Mouse (Mus musculus) CH12.LX (cell line): ENCODE results near the gene Prss30. TPM values are rescaled to one million over a fixed set of nuclear protein-coding genes. Genes with fewer than 3 reads are reported as not detected.
A peak's percentile ranks its signal among the peaks of the same experiment; 100 is the strongest.
"Not testable (repeated sequence)": the region's sequence is repeated elsewhere in the genome, so short reads cannot be mapped to it uniquely, and the experiment has no call there.

Experiments used
- DNase-seq: peaks from one replicate; pipeline ENCODE4 v3.0.0-alpha.2; 2013; ENCODE audit errors: extremely low read depth
- H3K27ac ChIP-seq: 2 replicates; pipeline ENCODE4 v1.5.1; 2012; ENCODE audit warnings: low read depth, mild to moderate bottlenecking, control low read depth, moderate library complexity; ENCODE audit not compliant: insufficient read depth
- H3K27me3 ChIP-seq: replicated peaks from 2 replicates; pipeline ENCODE3; 2012; ENCODE audit warnings: inconsistent platforms
- H3K36me3 ChIP-seq, 2 experiments: replicated peaks in 1 of 2; 2 replicates each; pipeline versions ENCODE3 to v1.6.1; 2012; ENCODE audit warnings: inconsistent platforms in 1 of 2, low read length in 1 of 2, mild to moderate bottlenecking in 1 of 2, mixed read lengths in 1 of 2, moderate library complexity in 1 of 2; ENCODE audit not compliant: control insufficient read depth in 1 of 2, insufficient read depth in 1 of 2
- H3K4me1 ChIP-seq, 2 experiments: 2 replicates each; pipeline ENCODE4 v1.6.1; 2012; ENCODE audit warnings: inconsistent platforms in 1 of 2, moderate library complexity in 1 of 2; ENCODE audit not compliant: insufficient read depth in 2 of 2, control insufficient read depth in 1 of 2
- H3K4me2 ChIP-seq: 2 replicates; pipeline ENCODE4 v1.6.1; 2012; ENCODE audit warnings: low read depth, mild to moderate bottlenecking, control low read depth; ENCODE audit not compliant: poor library complexity, insufficient read depth, severe bottlenecking
- H3K4me3 ChIP-seq, 3 experiments: fragments of 150-350 bp in 1 of 3; sonication (generic) in 1 of 3; replicated peaks in 1 of 3; 2 replicates each; pipeline versions ENCODE3 to v1.5.1; 2011 to 2012; ENCODE audit warnings: low read depth in 2 of 3, low read length in 2 of 3, mild to moderate bottlenecking in 2 of 3, moderate library complexity in 2 of 3, control low read depth in 1 of 3, improper control_type of control experiment in 1 of 3, inconsistent platforms in 1 of 3, mixed read lengths in 1 of 3; ENCODE audit not compliant: poor library complexity in 1 of 3
- H3K79me2 ChIP-seq: replicated peaks from 2 replicates; pipeline ENCODE4 v1.6.1; 2012; ENCODE audit warnings: mild to moderate bottlenecking, moderate library complexity; ENCODE audit not compliant: control insufficient read depth, poor library complexity, insufficient read depth, severe bottlenecking; ENCODE audit errors: extremely low read depth
- H3K9ac ChIP-seq: 2 replicates; pipeline ENCODE4 v1.6.1; 2012; ENCODE audit warnings: low read depth, mild to moderate bottlenecking, control low read depth, moderate library complexity; ENCODE audit not compliant: insufficient read depth
- H3K9me3 ChIP-seq: replicated peaks from 2 replicates; pipeline ENCODE3; 2012; ENCODE audit warnings: low read length, inconsistent platforms, mixed read lengths
- CHD1 ChIP-seq: IDR thresholded peaks from 2 replicates; pipeline ENCODE4 v1.6.1; 2012; ENCODE audit warnings: low read depth, low read length, improper control_type of control experiment, inconsistent platforms
- CTCF ChIP-seq, 2 experiments: IDR thresholded peaks in 1 of 2; conservative IDR thresholded peaks in 1 of 2; 2 replicates each; pipeline ENCODE4 v1.5.1; 2011 to 2012; ENCODE audit warnings: low read depth in 2 of 2, low read length in 2 of 2, improper control_type of control experiment in 1 of 2, inconsistent platforms in 1 of 2, mild to moderate bottlenecking in 1 of 2, moderate library complexity in 1 of 2
- E2F4 ChIP-seq: IDR thresholded peaks from 2 replicates; pipeline ENCODE4 v1.6.1; 2011; ENCODE audit warnings: low read depth, low read length, improper control_type of control experiment; ENCODE audit not compliant: insufficient replicate concordance
- ELF1 ChIP-seq: IDR thresholded peaks from 2 replicates; pipeline ENCODE4 v1.6.1; 2014; ENCODE audit warnings: low read depth, mild to moderate bottlenecking, inconsistent platforms, low read length, improper control_type of control experiment
- EP300 ChIP-seq: IDR thresholded peaks from 2 replicates; pipeline ENCODE4 v1.6.1; 2011; ENCODE audit warnings: low read length, improper control_type of control experiment
- GABPA ChIP-seq: IDR thresholded peaks from 2 replicates; pipeline ENCODE4 v1.6.1; 2012; ENCODE audit warnings: low read depth, low read length, improper control_type of control experiment, inconsistent platforms; ENCODE audit not compliant: insufficient replicate concordance
- HCFC1 ChIP-seq: IDR thresholded peaks from 2 replicates; pipeline ENCODE4 v1.6.1; 2012; ENCODE audit warnings: low read depth, mild to moderate bottlenecking, inconsistent platforms, low read length, improper control_type of control experiment
- IRF4 ChIP-seq: IDR thresholded peaks from 2 replicates; pipeline ENCODE4 v1.6.1; 2014; ENCODE audit warnings: low read depth, mild to moderate bottlenecking, inconsistent platforms, low read length, improper control_type of control experiment
- JUND ChIP-seq: conservative IDR thresholded peaks from 2 replicates; pipeline ENCODE4 v1.6.1; 2011; ENCODE audit warnings: low read depth, low read length, improper control_type of control experiment
- KAT2A ChIP-seq: IDR thresholded peaks from 2 replicates; pipeline ENCODE4 v1.6.1; 2012; ENCODE audit warnings: low read length, improper control_type of control experiment, inconsistent platforms; ENCODE audit not compliant: insufficient replicate concordance
- MAZ ChIP-seq: IDR thresholded peaks from 2 replicates; pipeline ENCODE4 v1.6.1; 2012; ENCODE audit warnings: low read depth, mild to moderate bottlenecking, inconsistent platforms, low read length, improper control_type of control experiment, moderate library complexity
- NELFE ChIP-seq: IDR thresholded peaks from 2 replicates; pipeline ENCODE4 v1.6.1; 2011; ENCODE audit warnings: low read depth, low read length, improper control_type of control experiment
- RAD21 ChIP-seq: IDR thresholded peaks from 2 replicates; pipeline ENCODE4 v1.6.1; 2011; ENCODE audit warnings: low read depth, mild to moderate bottlenecking, low read length, improper control_type of control experiment, moderate library complexity
- RCOR1 ChIP-seq: conservative IDR thresholded peaks from 2 replicates; pipeline ENCODE4 v1.6.1; 2012; ENCODE audit warnings: low read depth, mild to moderate bottlenecking, inconsistent platforms, low read length, improper control_type of control experiment
- SIN3A ChIP-seq: IDR thresholded peaks from 2 replicates; pipeline ENCODE4 v1.6.1; 2012; ENCODE audit warnings: low read length, improper control_type of control experiment, inconsistent platforms
- SMC3 ChIP-seq: IDR thresholded peaks from 2 replicates; pipeline ENCODE4 v1.6.1; 2011; ENCODE audit warnings: low read depth, low read length, improper control_type of control experiment
- TBP ChIP-seq: conservative IDR thresholded peaks from 2 replicates; pipeline ENCODE4 v1.6.1; 2011; ENCODE audit warnings: low read depth, low read length, improper control_type of control experiment
- UBTF ChIP-seq: IDR thresholded peaks from 2 replicates; pipeline ENCODE4 v1.6.1; 2012; ENCODE audit warnings: low read depth, mild to moderate bottlenecking, inconsistent platforms, low read length, improper control_type of control experiment, moderate library complexity
- USF1 ChIP-seq: IDR thresholded peaks from 2 replicates; pipeline ENCODE4 v1.6.1; 2014; ENCODE audit warnings: low read depth, mild to moderate bottlenecking, inconsistent platforms, low read length, improper control_type of control experiment
- USF2 ChIP-seq: conservative IDR thresholded peaks from 2 replicates; pipeline ENCODE4 v1.6.1; 2011; ENCODE audit warnings: low read depth, low read length, improper control_type of control experiment
- ZC3H11A ChIP-seq: IDR thresholded peaks from 2 replicates; pipeline ENCODE4 v1.6.1; 2012; ENCODE audit warnings: low read depth, mild to moderate bottlenecking, inconsistent platforms, low read length, improper control_type of control experiment
- ZMIZ1 ChIP-seq: IDR thresholded peaks from 2 replicates; pipeline ENCODE4 v1.6.1; 2012; ENCODE audit warnings: low read depth, mild to moderate bottlenecking, inconsistent platforms, low read length, improper control_type of control experiment
- ZNF384 ChIP-seq: IDR thresholded peaks from 2 replicates; pipeline ENCODE4 v1.6.1; 2012; ENCODE audit warnings: low read depth, low read length, improper control_type of control experiment, inconsistent platforms
- dilution Hi-C: fragments of 300-500 bp; cut with MboI; formaldehyde crosslinking; loops from 2 replicates; pipeline ENCODE4 v1.14.3; 2020; ENCODE audit warnings: low sequenced_read_pairs; ENCODE audit not compliant: extremely low pct_unique_long_range_greater_than_20kb, extremely low pct_ligation_motif_present
- in situ Hi-C: fragments of 300-500 bp; cut with MboI; formaldehyde crosslinking; loops from 3 replicates; pipeline ENCODE4 v1.14.3; 2019; ENCODE audit warnings: low sequenced_read_pairs, low pct_ligation_motif_present, low pct_unique_long_range_greater_than_20kb, mixed read lengths
- polyA plus RNA-seq: library from polyadenylated mRNA; unstranded; fragments of >175 nt; gene quantifications from 2 replicates; pipeline ENCODE4 v1.2.1, GENCODE M21; 2012; ENCODE audit warnings: low read depth; ENCODE audit not compliant: insufficient read length
- total RNA-seq, 2 experiments: library from RNA; depleted of rRNA; stranded (reverse); fragments of 300-350 nt in 1 of 2; fragments of >200 nt in 1 of 2; gene quantifications; 2 replicates each; pipeline ENCODE4 v1.2.3; 2012 to 2014

Gene Prss30
- total and polyA plus RNA-seq, 3 experiments = 0.30 to 0.69 TPM; not detected in 1

GRCm38 (mm10) chr17:23960084-23960738 is 20.2 kb downstream of the Prss30 start:
- in situ Hi-C loops = loop anchor here (10.0 kb wide), 3 partner anchors 95 to 295 kb away; partner anchors contain the start of genes Bicdl2, Flywch1 and Prss21
- Histone ChIP-seq H3K4me1 (peaks cover 0 to 5% of the 10 kb centered on the region in 2 experiments; a peak in 1 of 4 replicates), H3K4me3 (no peak overlapping the region), H3K4me2 (no peak overlapping the region), H3K27me3 (peaks cover 7% of the 10 kb centered on the region), H3K9me3 (no peaks in the 10 kb centered on the region), H3K36me3 (no peaks in the 10 kb centered on the region), H3K9ac (no peak overlapping the region), H3K27ac (no peak overlapping the region), H3K79me2 (no peaks in the 10 kb centered on the region)
- peak; percentile 83 for DNase-seq
- TF ChIP-seq EP300 (no peak), IRF4 (no peak; the same call in 1 of the 2 replicates), ZNF384 (no peak), GABPA (no peak), USF1 (no peak), ELF1 (peak; percentile 52), E2F4 (no peak), CTCF (conservative IDR thresholded peaks at IDR 0.05 in 1 of 2, IDR thresholded peaks at IDR 0.05 in 1 of 2; ENCODE audit: low read depth in 2 of 2, low read length in 2 of 2) (peak; percentile 97), UBTF (no peak), ZC3H11A (peak; percentile 55), KAT2A (no peak), HCFC1 (no peak), MAZ (no peak), SIN3A (no peak), RAD21 (peak; percentile 99), JUND (no peak), SMC3 (peak; percentile 95), CHD1 (no peak), RCOR1 (no peak)
- dilution Hi-C loops = no loop called here

DNA sequence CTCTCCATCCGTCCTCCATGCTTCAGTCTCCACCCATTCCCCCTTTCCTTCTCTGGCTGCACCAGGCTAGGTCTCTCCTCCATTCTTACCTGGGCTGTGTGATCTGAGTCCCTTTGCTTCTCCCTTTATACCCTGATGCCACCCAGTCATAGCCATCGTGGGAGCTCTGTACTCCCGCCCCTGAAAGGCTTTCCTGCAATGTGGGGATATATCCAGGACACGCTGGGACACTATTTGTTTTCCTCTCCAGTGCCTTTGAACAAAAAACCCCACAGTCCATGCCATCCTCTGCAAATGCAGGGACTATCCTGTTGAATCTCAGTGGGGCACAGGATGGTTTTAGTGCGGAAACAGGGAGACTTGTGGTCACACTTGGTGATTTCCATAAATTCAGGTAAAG is 25.2 kb downstream of the Prss30 start, which contains the start of gene Sbpl:
Gene Sbpl, minus strand, starts transcription at position 101 of the 400 bp plus-strand sequence.
- dilution Hi-C loops = no loop called here

DNA sequence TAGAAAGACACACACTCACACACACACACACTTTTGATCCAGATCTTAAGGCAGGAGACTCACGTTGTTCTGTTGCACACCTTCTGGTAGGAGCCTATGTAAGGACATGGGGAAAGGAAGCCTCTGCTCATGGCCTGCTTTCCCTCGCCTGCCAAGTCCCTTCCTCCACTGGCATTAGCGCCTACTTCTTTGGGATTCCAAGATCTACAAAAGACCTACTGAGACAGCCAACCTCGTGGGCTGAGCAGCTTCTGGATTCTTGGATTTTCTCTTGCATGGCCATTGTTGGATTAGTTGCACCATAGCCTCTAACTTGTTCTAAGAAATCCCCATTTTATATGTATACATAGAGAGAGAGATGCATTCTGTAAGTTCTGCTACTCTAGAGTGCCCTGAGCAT is 29.5 kb downstream of the Prss30 start:
- H3K9me3 ChIP-seq, H3K4me1 ChIP-seq, in situ Hi-C loops, H3K79me2 ChIP-seq, H3K27ac ChIP-seq, H3K4me2 ChIP-seq, H3K4me3 ChIP-seq, H3K9ac ChIP-seq, dilution Hi-C loops, DNase-seq, H3K36me3 ChIP-seq: not testable (repeated sequence)
- H3K27me3 ChIP-seq = peaks cover 14% of the 10 kb centered on the region

More for the DNA sequence above, 25.2 kb downstream of the Prss30 start, which contains the start of gene Sbpl:
- Histone ChIP-seq H3K27me3 (peaks cover 13% of the 10 kb centered on the region), H3K4me3 (no peak within 1 kb of the TSS)
- in situ Hi-C loops = no loop called here
- no peak for TF ChIP-seq UBTF
- no peak for TF ChIP-seq IRF4
- TF ChIP-seq ZMIZ1 = no peak
- TF ChIP-seq USF2 = no peak
- no peak for TF ChIP-seq ZNF384
- no peak for TF ChIP-seq NELFE
- no peak for TF ChIP-seq USF1
- TF ChIP-seq TBP = no peak
- no peak for TF ChIP-seq ELF1
- TF ChIP-seq, all 38 proteins: peak for 0
- DNase-seq = no peak
- no peaks in the 10 kb centered on the region for H3K36me3 ChIP-seq
- no peaks in the 10 kb centered on the region for H3K9me3 ChIP-seq
- H3K79me2 ChIP-seq = no peaks in the 10 kb centered on the region
- no peak within 1 kb of the TSS for H3K9ac ChIP-seq
- H3K27ac ChIP-seq = no peak within 1 kb of the TSS
- H3K4me2 ChIP-seq = no peak within 1 kb of the TSS
- H3K4me1 ChIP-seq = no peaks in the 10 kb centered on the region
